ENCODE assay signal across 30 mouse cellular contexts in genomic region chr3:68434435-68434834, GRCm38 (mm10).
DNase-seq lines count a peak whose midpoint lies in the region; ATAC-seq and TF ChIP-seq lines count a peak whose summit lies in the region.
"Had no signal": no experiment of that assay in that cellular context is flagged by ENCODE, and none has a peak within 500 bp of the region (broad histone marks: within the 10 kb centered on the region; RNA-seq: fewer than 3 reads in every experiment).

No protein-coding gene starts in this region.

- no peak for DNase-seq in forebrain, embryonic 11.5 days (ENCODE audit: low spot score)
- no peak for DNase-seq in forebrain, embryonic 10.5 days (ENCODE audit: extremely low spot score, low spot score)
- no peak for DNase-seq in midbrain, postnatal 0 days (ENCODE audit: low spot score)
- DNase-seq in ovary, postnatal 10 days (ENCODE audit: low spot score): no peak
- no peak for DNase-seq in right cerebral cortex, postnatal 25 days
- DNase-seq: adrenal gland, postnatal 25 days; cerebellum, adult 2 months; cerebellum, postnatal 14 days; gastrocnemius, adult 2 months; gastrocnemius, postnatal 36 days; heart, adult 2 months; heart, postnatal 4 days; kidney, adult 8-10 months; lung, adult 2 months; lung, postnatal 10 days; retina, postnatal 1 day; right cerebral cortex, postnatal 14 days; thymus, postnatal 14 days had no signal

- WGBS in forebrain, embryonic 11.5 days: 26% methylated on average over 7 of the region's 7 CpGs
- WGBS in forebrain, embryonic 10.5 days: 44% methylated on average over 7 of the region's 7 CpGs
- WGBS in midbrain, embryonic 15.5 days: 26% methylated on average over 7 of the region's 7 CpGs
- 20% methylated on average over 7 of the region's 7 CpGs for WGBS in midbrain, postnatal 0 days
- 19% methylated on average over 7 of the region's 7 CpGs for WGBS in forebrain, embryonic 13.5 days

- H3K27me3 ChIP-seq in forebrain, embryonic 11.5 days (ENCODE audit: control insufficient read depth, insufficient read depth, low read length): no peaks in the 10 kb centered on the region
- peaks cover 24% of the 10 kb centered on the region for H3K27me3 ChIP-seq in forebrain, embryonic 10.5 days (ENCODE audit: poor library complexity, severe bottlenecking)
- H3K27me3 ChIP-seq in midbrain, embryonic 15.5 days (replicated peaks): no peaks in the 10 kb centered on the region
- no peaks in the 10 kb centered on the region for H3K27me3 ChIP-seq in midbrain, postnatal 0 days (ENCODE audit: insufficient read depth, low read length)
- H3K27me3 ChIP-seq in forebrain, embryonic 13.5 days: no peaks in the 10 kb centered on the region
- H3K27me3 ChIP-seq: embryonic facial prominence, embryonic 15.5 days; heart, embryonic 12.5 days; hindbrain, embryonic 15.5 days; intestine, embryonic 15.5 days; limb, embryonic 15.5 days had no signal

- H3K9ac ChIP-seq in forebrain, embryonic 11.5 days (ENCODE audit: low read length): no peak overlapping the region
- no peak overlapping the region for H3K9ac ChIP-seq in midbrain, embryonic 15.5 days
- H3K9ac ChIP-seq in midbrain, postnatal 0 days (replicated peaks; ENCODE audit: low read length, poor library complexity, severe bottlenecking): no peak overlapping the region
- no peak overlapping the region for H3K9ac ChIP-seq in forebrain, embryonic 13.5 days
- H3K9ac ChIP-seq: embryonic facial prominence, embryonic 15.5 days; heart, embryonic 12.5 days; hindbrain, embryonic 15.5 days; intestine, embryonic 15.5 days; limb, embryonic 15.5 days; liver, embryonic 14.5 days had no signal

- no peak for TF ChIP-seq CTCF in midbrain, postnatal 0 days (IDR thresholded peaks at IDR 0.05)

- H3K27ac ChIP-seq in forebrain, embryonic 11.5 days (ENCODE audit: low read depth, low read length): no peak overlapping the region
- no peak overlapping the region for H3K27ac ChIP-seq in forebrain, embryonic 10.5 days
- H3K27ac ChIP-seq in midbrain, embryonic 15.5 days: no peak overlapping the region
- no peak overlapping the region for H3K27ac ChIP-seq in midbrain, postnatal 0 days (ENCODE audit: low read depth, low read length)
- H3K27ac ChIP-seq in forebrain, embryonic 13.5 days: no peak overlapping the region
- H3K27ac ChIP-seq: embryonic facial prominence, embryonic 15.5 days; gastrocnemius, adult 2 months; heart, adult 2 months; hindbrain, embryonic 15.5 days; intestine, embryonic 15.5 days; kidney, postnatal 0 days; limb, embryonic 10.5 days; limb, embryonic 15.5 days; liver, embryonic 14.5 days; macrophage had no signal

- H3K36me3 ChIP-seq in forebrain, embryonic 11.5 days (ENCODE audit: control insufficient read depth, insufficient read depth, low read length): no peaks in the 10 kb centered on the region
- no peaks in the 10 kb centered on the region for H3K36me3 ChIP-seq in forebrain, embryonic 10.5 days (replicated peaks)
- H3K36me3 ChIP-seq in midbrain, embryonic 15.5 days (replicated peaks): no peaks in the 10 kb centered on the region
- no peaks in the 10 kb centered on the region for H3K36me3 ChIP-seq in midbrain, postnatal 0 days (ENCODE audit: insufficient read depth, low read length)
- H3K36me3 ChIP-seq in forebrain, embryonic 13.5 days (ENCODE audit: poor library complexity, severe bottlenecking): no peaks in the 10 kb centered on the region
- H3K36me3 ChIP-seq: embryonic facial prominence, embryonic 15.5 days; heart, embryonic 12.5 days; hindbrain, embryonic 15.5 days; intestine, embryonic 15.5 days; limb, embryonic 10.5 days; limb, embryonic 15.5 days had no signal

- no peak overlapping the region for H3K4me3 ChIP-seq in forebrain, embryonic 11.5 days (ENCODE audit: low read depth, low read length)
- H3K4me3 ChIP-seq in forebrain, embryonic 10.5 days: no peak overlapping the region
- H3K4me3 ChIP-seq in midbrain, embryonic 15.5 days: no peak overlapping the region
- H3K4me3 ChIP-seq in midbrain, postnatal 0 days (ENCODE audit: low read depth, low read length): no peak overlapping the region
- H3K4me3 ChIP-seq in forebrain, embryonic 13.5 days: no peak overlapping the region
- H3K4me3 ChIP-seq: embryonic facial prominence, embryonic 15.5 days; gastrocnemius, adult 2 months; heart, adult 2 months; heart, embryonic 12.5 days; hindbrain, embryonic 15.5 days; intestine, embryonic 15.5 days; limb, embryonic 10.5 days; limb, embryonic 15.5 days had no signal

- H3K4me2 ChIP-seq in forebrain, embryonic 11.5 days (ENCODE audit: low read depth, low read length, severe bottlenecking): no peak overlapping the region
- H3K4me2 ChIP-seq in midbrain, embryonic 15.5 days: no peak overlapping the region
- H3K4me2 ChIP-seq in midbrain, postnatal 0 days (ENCODE audit: low read depth, low read length, poor library complexity, severe bottlenecking): no peak overlapping the region
- no peak overlapping the region for H3K4me2 ChIP-seq in forebrain, embryonic 13.5 days
- H3K4me2 ChIP-seq: embryonic facial prominence, embryonic 15.5 days; heart, embryonic 12.5 days; hindbrain, embryonic 15.5 days; intestine, embryonic 15.5 days; limb, embryonic 15.5 days had no signal

- H3K9me3 ChIP-seq in forebrain, embryonic 11.5 days (ENCODE audit: control insufficient read depth, low read length): no peaks in the 10 kb centered on the region
- no peaks in the 10 kb centered on the region for H3K9me3 ChIP-seq in forebrain, embryonic 10.5 days
- no peaks in the 10 kb centered on the region for H3K9me3 ChIP-seq in midbrain, embryonic 15.5 days
- no peaks in the 10 kb centered on the region for H3K9me3 ChIP-seq in midbrain, postnatal 0 days (ENCODE audit: low read length)
- H3K9me3 ChIP-seq in forebrain, embryonic 13.5 days (replicated peaks): no peaks in the 10 kb centered on the region
- H3K9me3 ChIP-seq: embryonic facial prominence, embryonic 15.5 days; heart, embryonic 12.5 days; hindbrain, embryonic 15.5 days; intestine, embryonic 15.5 days; limb, embryonic 10.5 days; limb, embryonic 15.5 days had no signal

- H3K4me1 ChIP-seq in forebrain, embryonic 11.5 days (replicated peaks; ENCODE audit: control insufficient read depth, insufficient read depth, low read length): no peaks in the 10 kb centered on the region
- H3K4me1 ChIP-seq in forebrain, embryonic 10.5 days: peaks cover 16% of the 10 kb centered on the region
- no peaks in the 10 kb centered on the region for H3K4me1 ChIP-seq in midbrain, embryonic 15.5 days
- no peaks in the 10 kb centered on the region for H3K4me1 ChIP-seq in midbrain, postnatal 0 days (ENCODE audit: insufficient read depth, low read length)
- H3K4me1 ChIP-seq in forebrain, embryonic 13.5 days: peaks cover 13% of the 10 kb centered on the region
- H3K4me1 ChIP-seq: embryonic facial prominence, embryonic 15.5 days; heart, embryonic 12.5 days; hindbrain, embryonic 15.5 days; intestine, embryonic 15.5 days; limb, embryonic 10.5 days; limb, embryonic 15.5 days had no signal

- ATAC-seq in forebrain, embryonic 11.5 days (replicated peaks; ENCODE audit: low FRiP score): peak; percentile 63; the same call in 1 of the 2 replicates
- 0 out of 2 replicates have a peak, but pooled peaks have one; percentile 71 for ATAC-seq in midbrain, embryonic 15.5 days (replicated peaks)
- ATAC-seq in midbrain, postnatal 0 days (ENCODE audit: low FRiP score): no peak
- peak; percentile 55 for ATAC-seq in forebrain, embryonic 13.5 days
- ATAC-seq: CD4-positive, CD25-positive, alpha-beta regulatory T cell, adult 4 months; intestine, embryonic 15.5 days had no signal
